Mouse (Mus musculus): ENCODE results near the gene Olfr521. TPM values are rescaled to one million over a fixed set of nuclear protein-coding genes. Genes with fewer than 3 reads are reported as not detected.
"Not testable (repeated sequence)": the region's sequence is repeated elsewhere in the genome, so short reads cannot be mapped to it uniquely, and the experiment has no call there.

Olfr521 gene
- not detected in 2 replicates for polyA plus RNA-seq (2012)

DNA sequence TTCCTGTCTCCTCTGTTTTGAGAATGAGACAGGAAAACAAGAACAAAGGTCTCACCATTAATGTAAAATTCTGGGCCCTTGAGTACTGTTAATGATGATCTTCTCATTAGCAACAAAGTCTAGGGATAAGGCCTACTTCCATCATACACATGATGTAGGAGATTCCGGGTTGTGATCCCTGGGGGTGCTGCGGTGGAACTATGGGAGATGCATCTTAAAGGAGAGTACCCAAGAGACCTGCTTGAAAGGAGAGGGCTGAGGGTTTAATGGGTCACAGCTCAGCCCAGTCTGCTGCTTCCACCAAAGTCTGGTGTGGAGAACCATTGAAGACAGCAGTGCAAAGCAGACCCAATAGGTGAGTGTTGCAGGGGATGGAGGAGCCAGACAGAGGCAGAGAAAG is at the start of gene Olfr521:
Olfr521 (plus strand) TSS at position 301 of the 400 bp plus-strand sequence.
- Histone ChIP-seq H3K4me3 (replicated peaks) (no peak within 1 kb of the TSS), H3K9me3 (ENCODE audit: control insufficient read depth, low read length) (peaks cover 12% of the 10 kb centered on the region), H3K36me3 (ENCODE audit: control insufficient read depth) (no peaks in the 10 kb centered on the region), H3K27me3 (ENCODE audit: control insufficient read depth) (no peaks in the 10 kb centered on the region; the same call in 1 of the 2 replicates), H3K4me1 (ENCODE audit: control insufficient read depth) (no peaks in the 10 kb centered on the region)
- TF ChIP-seq TAL1 (IDR thresholded peaks at IDR 0.05; ENCODE audit: low read length) (no peak), GATA1 (IDR thresholded peaks at IDR 0.05; ENCODE audit: low read length) (no peak)

DNA sequence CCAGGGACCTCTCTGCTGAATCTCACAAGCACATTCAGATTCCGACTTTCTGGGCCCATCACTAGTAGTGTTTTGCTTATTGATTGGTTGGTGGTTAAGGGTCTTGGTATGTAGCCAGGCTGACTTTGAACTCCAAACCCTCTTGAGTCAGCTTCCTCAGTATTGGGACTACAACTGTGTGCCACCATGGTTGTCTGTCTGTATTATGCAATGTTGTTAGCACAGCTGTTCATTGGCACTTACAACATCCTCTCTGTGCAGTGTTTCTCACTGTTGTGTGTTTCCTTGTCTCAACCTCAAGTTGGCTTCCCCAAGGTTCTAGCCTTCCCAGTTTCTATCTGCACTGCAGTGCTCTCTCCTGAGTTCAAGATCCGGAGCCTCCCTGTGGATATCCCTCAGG is 46.8 kb upstream of the Olfr521 start:
- no peaks in the 10 kb centered on the region for H3K4me1 ChIP-seq (ENCODE audit: control insufficient read depth)
- TF ChIP-seq GATA1 (IDR thresholded peaks at IDR 0.05; ENCODE audit: low read length) (no peak), TAL1 (IDR thresholded peaks at IDR 0.05; ENCODE audit: low read length) (no peak)
- H3K9me3 ChIP-seq (ENCODE audit: control insufficient read depth, low read length): no peaks in the 10 kb centered on the region
- no peak overlapping the region for H3K4me3 ChIP-seq (replicated peaks)
- H3K36me3 ChIP-seq (ENCODE audit: control insufficient read depth): no peaks in the 10 kb centered on the region
- H3K27me3 ChIP-seq (ENCODE audit: control insufficient read depth): no peaks in the 10 kb centered on the region

- no peaks in the 10 kb centered on the region for H3K27me3 ChIP-seq (ENCODE audit: control insufficient read depth)
- peaks cover 2% of the 10 kb centered on the region for H3K9me3 ChIP-seq (ENCODE audit: control insufficient read depth, low read length)
- TF ChIP-seq TAL1 (IDR thresholded peaks at IDR 0.05; ENCODE audit: low read length) (no peak), GATA1 (IDR thresholded peaks at IDR 0.05; ENCODE audit: low read length) (no peak)
- H3K4me1 ChIP-seq (ENCODE audit: control insufficient read depth): no peaks in the 10 kb centered on the region
- no peaks in the 10 kb centered on the region for H3K36me3 ChIP-seq (ENCODE audit: control insufficient read depth)
- no peak within 1 kb of the TSS for H3K4me3 ChIP-seq (replicated peaks)
These were observed 33.3 kb upstream of the Olfr521 start, which contains the start of gene Olfr520 for GRCm38 (mm10) chr7:99729973-99730372. TSS of gene Olfr520 (plus strand) at chr7:99730273.

DNA sequence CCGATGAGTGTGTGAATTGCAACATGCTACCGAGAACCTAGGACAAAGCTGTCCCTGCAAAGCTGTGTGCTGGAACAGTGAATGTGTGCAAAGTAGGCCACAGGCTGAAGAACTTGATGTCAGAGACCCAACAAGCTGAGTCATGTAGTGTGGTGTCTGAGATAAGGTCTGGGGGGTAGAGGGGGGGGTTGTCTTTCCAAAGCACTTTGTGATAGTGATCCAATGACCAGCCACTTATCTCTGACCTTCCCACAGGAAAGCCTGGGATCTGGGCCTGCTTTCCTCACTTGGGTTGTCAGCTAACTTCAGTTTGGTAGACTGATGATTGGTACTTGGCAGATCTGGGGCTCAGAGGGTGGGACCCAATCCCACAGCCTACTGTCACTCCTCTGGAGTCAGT is 28.7 kb upstream of the Olfr521 start:
- Histone ChIP-seq H3K36me3 (ENCODE audit: control insufficient read depth) (no peaks in the 10 kb centered on the region), H3K9me3 (ENCODE audit: control insufficient read depth, low read length) (no peaks in the 10 kb centered on the region), H3K27me3 (ENCODE audit: control insufficient read depth) (no peaks in the 10 kb centered on the region), H3K4me3 (replicated peaks) (no peak overlapping the region), H3K4me1 (ENCODE audit: control insufficient read depth) (no peaks in the 10 kb centered on the region)
- TF ChIP-seq TAL1 (IDR thresholded peaks at IDR 0.05; ENCODE audit: low read length): no peak
- no peak for TF ChIP-seq GATA1 (IDR thresholded peaks at IDR 0.05; ENCODE audit: low read length)

GRCm38 (mm10) chr7:99735491-99735890 is 27.8 kb upstream of the Olfr521 start:
- H3K4me1 ChIP-seq (ENCODE audit: control insufficient read depth); H3K27me3 ChIP-seq (ENCODE audit: control insufficient read depth); H3K36me3 ChIP-seq (ENCODE audit: control insufficient read depth); H3K9me3 ChIP-seq (ENCODE audit: control insufficient read depth, low read length); H3K4me3 ChIP-seq (replicated peaks): not testable (repeated sequence)

DNA sequence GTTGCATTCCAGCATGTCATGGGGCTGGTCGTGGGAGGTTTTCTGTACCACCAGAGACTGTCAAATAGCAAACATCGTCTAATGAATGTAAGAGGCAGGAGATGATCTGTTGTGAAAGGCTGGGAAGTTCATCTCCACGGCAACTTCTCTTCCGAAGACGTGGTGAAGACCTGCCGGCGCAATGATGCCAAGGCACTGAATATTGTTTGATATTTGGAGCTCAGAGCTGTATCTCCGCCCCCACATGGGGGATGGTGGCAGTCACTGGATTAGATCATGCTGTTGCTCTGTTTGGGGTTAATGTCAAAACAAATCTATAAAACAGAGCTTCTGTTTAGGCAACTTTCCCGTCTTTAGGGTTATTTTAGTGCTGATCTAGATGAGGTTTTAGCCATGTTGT is 24.0 kb upstream of the Olfr521 start:
- Histone ChIP-seq H3K27me3 (ENCODE audit: control insufficient read depth) (no peaks in the 10 kb centered on the region), H3K9me3 (ENCODE audit: control insufficient read depth, low read length) (no peaks in the 10 kb centered on the region), H3K4me3 (replicated peaks) (no peak overlapping the region), H3K4me1 (ENCODE audit: control insufficient read depth) (no peaks in the 10 kb centered on the region), H3K36me3 (ENCODE audit: control insufficient read depth) (no peaks in the 10 kb centered on the region)
- TF ChIP-seq TAL1 (IDR thresholded peaks at IDR 0.05; ENCODE audit: low read length) (no peak), GATA1 (IDR thresholded peaks at IDR 0.05; ENCODE audit: low read length) (no peak)

DNA sequence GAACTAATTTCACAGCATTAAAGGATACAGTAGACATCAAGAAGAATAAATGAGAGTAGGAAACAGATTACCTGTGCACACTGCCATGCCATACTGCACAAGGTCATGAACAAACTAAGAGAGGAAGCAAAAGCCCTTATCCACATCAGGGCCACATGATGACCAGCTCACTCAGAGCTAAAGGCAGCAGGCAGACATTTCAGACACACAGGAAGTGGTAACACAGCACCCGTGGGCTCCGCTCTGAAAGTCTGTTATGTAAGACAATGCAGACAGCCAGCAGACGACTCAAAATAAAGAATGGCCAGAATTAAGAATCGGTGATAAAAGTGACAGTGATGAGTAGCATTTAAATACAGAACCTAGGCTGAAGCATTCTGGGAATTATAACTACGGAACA is 18.1 kb downstream of the Olfr521 start:
- no peak for TF ChIP-seq TAL1 (IDR thresholded peaks at IDR 0.05; ENCODE audit: low read length)
- no peak overlapping the region for H3K4me3 ChIP-seq (replicated peaks)
- no peaks in the 10 kb centered on the region for H3K4me1 ChIP-seq (ENCODE audit: control insufficient read depth)
- H3K36me3 ChIP-seq (ENCODE audit: control insufficient read depth): no peaks in the 10 kb centered on the region
- H3K9me3 ChIP-seq (ENCODE audit: control insufficient read depth, low read length): no peaks in the 10 kb centered on the region
- no peaks in the 10 kb centered on the region for H3K27me3 ChIP-seq (ENCODE audit: control insufficient read depth)

DNA sequence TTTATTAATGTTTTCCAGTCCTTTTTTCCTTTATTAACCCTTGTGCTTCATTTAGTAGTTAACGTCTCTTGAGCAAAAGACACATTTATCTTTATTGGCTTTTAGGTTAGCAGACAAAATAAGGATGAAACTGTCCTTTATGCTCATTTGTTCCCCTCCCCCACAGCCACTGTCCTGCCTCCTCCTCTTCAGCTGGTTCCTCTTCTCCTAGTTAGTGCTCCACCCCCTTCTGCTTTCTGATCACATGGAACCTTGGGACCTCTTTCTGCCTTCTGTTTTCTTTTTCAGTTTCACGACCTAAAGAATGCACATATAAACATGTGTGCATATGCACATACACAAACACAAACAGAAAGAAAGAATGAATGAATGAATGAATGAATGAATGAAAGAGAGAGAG is 18.6 kb downstream of the Olfr521 start:
- Histone ChIP-seq H3K9me3 (ENCODE audit: control insufficient read depth, low read length) (no peaks in the 10 kb centered on the region), H3K36me3 (ENCODE audit: control insufficient read depth) (no peaks in the 10 kb centered on the region), H3K4me1 (ENCODE audit: control insufficient read depth) (no peaks in the 10 kb centered on the region), H3K4me3 (replicated peaks) (no peak overlapping the region), H3K27me3 (ENCODE audit: control insufficient read depth) (no peaks in the 10 kb centered on the region)
- TF ChIP-seq GATA1 (IDR thresholded peaks at IDR 0.05; ENCODE audit: low read length) (no peak), TAL1 (IDR thresholded peaks at IDR 0.05; ENCODE audit: low read length) (no peak)

DNA sequence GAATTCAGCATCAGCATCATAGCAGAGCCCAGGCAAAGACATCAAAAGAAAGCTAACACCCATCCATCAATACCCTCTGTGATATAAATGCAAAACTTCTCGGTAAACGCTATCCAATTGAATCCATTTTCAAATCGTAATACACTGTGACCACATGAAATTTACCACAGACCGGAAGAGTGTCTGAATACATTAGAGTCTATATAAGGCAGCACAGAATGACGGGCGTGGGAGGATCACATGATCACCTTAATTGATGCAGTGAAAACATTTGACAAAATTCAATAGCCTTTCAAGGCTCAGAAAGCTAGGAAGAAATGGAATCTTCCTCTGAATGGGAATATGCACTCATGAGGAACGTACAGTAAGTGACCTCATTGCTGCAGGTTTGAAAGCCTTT is 20.1 kb downstream of the Olfr521 start:
- TF ChIP-seq TAL1 (IDR thresholded peaks at IDR 0.05; ENCODE audit: low read length): no peak
- TF ChIP-seq GATA1 (IDR thresholded peaks at IDR 0.05; ENCODE audit: low read length): no peak
- H3K27me3 ChIP-seq (ENCODE audit: control insufficient read depth): no peaks in the 10 kb centered on the region
- H3K4me3 ChIP-seq (replicated peaks): no peak overlapping the region
- no peaks in the 10 kb centered on the region for H3K36me3 ChIP-seq (ENCODE audit: control insufficient read depth)
- no peaks in the 10 kb centered on the region for H3K4me1 ChIP-seq (ENCODE audit: control insufficient read depth)
- no peaks in the 10 kb centered on the region for H3K9me3 ChIP-seq (ENCODE audit: control insufficient read depth, low read length)

GRCm38 (mm10) chr7:99785553-99785952 is 22.2 kb downstream of the Olfr521 start:
- no peak for TF ChIP-seq GATA1 (IDR thresholded peaks at IDR 0.05; ENCODE audit: low read length)
- TF ChIP-seq TAL1 (IDR thresholded peaks at IDR 0.05; ENCODE audit: low read length): no peak
- Histone ChIP-seq H3K9me3 (ENCODE audit: control insufficient read depth, low read length) (no peaks in the 10 kb centered on the region), H3K4me1 (ENCODE audit: control insufficient read depth) (no peaks in the 10 kb centered on the region), H3K27me3 (ENCODE audit: control insufficient read depth) (no peaks in the 10 kb centered on the region), H3K4me3 (replicated peaks) (no peak overlapping the region), H3K36me3 (ENCODE audit: control insufficient read depth) (no peaks in the 10 kb centered on the region)
